Mouse (Mus musculus): ENCODE measurements at regions not wholly inside any gene's neighbourhood (a gene's known extent, or its start where the extent isn't known, plus 50 kb on each side); places are given as distances from the start of the nearest gene placed in this dataset.

DNA sequence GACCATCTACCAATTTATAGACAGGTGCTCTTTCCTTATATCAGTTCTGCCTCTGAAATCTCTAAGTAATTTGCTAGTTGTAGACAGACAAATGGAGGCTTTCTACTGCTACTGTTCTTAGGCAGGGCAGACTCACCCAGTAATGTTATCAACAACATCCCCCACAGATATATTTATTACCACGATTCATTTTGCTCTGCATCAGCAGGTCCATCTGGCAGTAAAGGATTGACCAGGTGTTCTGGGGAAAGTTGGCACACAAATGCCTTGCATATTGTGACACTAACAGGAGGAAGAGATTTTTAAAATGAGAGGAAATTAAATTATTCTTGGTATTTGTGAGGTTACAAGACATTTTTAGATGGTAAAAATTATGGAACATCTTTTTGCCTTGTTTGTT, 627.3 kb upstream of the Tmprss15 start:
- no peak for DNase-seq (ENCODE audit: low spot score)

DNA sequence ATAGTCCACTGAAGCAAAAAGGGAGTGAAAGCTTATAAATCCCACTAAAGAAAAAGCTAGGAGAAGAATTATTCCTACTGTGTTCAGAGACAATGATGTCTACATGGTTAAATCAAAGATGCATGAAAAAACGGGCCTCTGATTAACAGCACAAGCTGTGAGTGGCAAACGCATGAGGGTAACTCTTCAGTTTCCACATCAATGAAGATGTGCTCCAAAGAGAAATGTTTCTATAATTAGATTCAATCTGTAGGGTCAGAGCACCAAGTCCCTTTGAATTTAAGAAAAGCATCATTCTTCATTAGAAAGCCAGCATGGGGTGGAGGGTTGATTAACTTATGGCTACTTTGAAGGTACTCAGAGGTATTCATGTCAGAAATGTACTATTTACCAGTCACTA, 601.5 kb upstream of the Tmprss15 start:
- DNase-seq (ENCODE audit: low spot score) = no peak

DNA sequence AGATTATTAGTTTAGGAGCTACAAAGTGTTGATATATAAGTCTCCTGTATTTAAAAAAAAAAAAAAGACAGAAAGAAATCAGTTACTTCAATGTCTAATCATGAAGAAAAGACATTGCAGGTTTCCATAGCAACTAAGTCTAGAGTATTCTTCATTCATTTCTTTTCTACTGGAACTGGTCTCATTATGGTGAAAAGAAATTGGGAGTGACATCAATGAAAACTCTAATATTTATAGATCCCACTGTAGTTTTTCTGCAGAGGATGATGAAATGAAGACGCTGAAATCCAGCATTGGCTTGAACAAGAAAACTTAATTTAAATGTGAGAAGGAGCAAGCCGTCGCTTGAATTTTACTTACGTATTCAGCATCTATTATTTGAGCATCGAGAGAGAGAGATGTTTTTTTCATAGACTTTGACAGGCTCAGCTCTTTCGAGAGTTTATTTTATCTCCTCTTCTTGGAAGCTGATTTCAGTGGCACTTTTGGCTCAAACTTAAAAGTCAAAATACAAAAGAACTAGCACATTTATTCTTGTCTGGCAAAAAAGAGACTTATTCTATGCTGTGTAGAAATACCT, 560.4 kb upstream of the Tmprss15 start:
- DNase-seq (ENCODE audit: low spot score) = no peak

DNA sequence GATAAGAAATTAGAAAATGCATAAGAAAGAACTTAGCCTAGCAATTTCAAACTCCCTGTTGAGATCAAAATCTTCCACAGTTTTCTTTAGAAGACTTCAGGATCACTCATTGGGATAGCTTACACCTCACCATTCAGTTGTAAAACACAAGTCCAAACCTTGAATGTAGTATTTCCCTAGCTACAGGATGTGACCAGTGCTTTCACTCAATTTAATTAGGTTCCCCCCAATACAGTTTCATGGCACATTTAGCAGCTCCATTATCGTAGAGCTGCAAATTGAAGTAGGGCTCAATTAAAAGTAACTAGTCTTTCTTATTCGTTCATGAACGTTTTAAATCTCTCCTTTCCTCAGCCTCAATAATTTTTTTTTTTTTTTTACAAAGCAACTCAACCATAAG, 550.0 kb upstream of the Tmprss15 start:
- DNase-seq (ENCODE audit: low spot score) = no peak

DNA sequence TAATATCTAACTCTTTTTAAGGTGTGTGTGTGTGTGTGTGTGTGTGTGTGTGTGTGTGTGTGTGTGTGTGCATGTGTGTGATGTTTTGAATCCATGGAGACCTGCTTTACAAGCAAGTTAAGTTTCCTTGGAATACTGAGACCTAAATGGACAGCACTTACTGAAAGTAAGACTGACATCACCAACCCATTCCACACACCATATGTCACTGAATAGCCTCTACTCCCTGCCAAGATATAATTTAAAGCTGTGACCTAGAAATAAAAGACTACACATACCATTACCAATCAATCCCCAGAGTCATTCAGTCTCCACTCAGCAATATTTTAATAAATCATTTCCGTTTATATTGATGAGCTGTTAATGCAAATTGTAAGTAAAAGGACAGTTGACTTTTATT, 536.2 kb upstream of the Tmprss15 start:
- DNase-seq (ENCODE audit: low spot score) = no peak

DNA sequence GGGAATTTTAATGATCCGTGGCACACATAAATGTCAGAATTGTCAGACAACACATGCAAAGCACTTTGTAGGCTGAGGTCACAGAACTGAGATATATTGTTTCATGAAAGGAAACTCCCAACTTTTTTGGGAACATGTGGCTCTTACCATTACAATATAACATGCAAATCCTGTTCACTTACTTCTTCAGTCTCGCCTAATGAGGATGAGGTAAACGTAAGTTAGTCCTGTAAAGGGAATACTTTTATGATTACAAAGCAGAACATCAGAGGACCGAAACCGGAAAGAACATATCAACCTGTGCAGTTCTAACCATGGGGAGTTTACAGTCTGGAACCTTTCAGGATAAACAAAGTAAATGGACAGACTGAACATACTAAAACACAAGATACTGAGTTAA, 520.1 kb upstream of the Tmprss15 start:
- DNase-seq (ENCODE audit: low spot score) = no peak

DNA sequence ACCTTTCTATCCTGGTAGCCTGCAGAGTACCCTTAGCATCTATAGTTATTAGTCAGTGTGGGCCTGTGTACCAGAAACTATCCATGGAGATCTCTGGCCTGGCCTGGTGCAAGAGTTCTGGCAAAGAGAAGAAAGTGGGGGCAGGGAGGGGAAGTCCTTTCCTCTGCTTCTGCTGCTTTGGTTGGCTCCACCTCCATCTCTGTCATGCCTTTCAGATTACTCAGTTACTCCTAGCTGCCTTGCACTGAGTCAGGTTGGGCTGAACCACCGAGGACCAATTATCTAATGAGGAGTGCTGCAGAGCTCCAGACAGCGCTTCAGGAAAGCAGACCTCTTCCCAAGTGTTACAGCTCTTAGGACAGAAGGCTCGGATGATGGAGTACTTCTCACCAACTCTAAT, 500.0 kb upstream of the Tmprss15 start:
- no peak for DNase-seq (ENCODE audit: low spot score)

DNA sequence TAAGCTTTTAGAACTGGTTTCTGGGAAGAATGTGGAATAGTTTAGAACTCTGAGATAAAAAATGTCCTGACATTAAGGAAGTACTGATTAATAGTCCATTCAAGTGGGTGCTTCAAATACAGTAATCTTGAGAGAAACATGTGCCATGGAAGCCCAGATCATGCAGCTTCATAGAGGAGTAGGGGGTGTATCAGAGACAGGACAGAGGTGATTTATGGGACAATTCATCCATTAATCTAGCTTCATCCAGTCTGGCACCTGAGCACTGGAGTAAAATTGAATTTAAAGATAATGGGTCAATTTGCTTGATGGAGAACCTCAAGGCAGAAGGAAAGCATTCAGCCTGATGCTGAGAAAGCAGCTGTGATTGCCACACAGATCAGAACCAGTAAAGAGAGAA, 494.8 kb upstream of the Tmprss15 start:
- DNase-seq (ENCODE audit: low spot score) = no peak

DNA sequence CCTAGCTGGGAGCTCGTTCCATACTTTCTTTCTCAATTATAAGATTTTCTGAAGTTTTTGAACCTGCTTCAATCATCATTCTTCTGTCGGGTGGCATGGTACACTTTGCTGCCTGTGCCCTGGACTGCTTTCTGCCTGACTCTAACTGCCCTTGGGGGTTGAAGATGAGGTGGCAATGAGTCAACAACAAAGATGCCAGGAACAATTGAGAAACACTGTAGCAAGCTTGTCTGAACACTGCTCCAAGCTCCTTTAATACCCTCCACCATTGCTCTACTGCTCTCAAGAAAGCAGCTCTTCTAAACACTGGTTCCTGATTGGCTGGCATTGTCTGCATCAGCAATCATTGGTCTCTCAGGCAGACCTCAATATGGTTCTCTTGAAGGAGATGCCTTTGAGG, 480.0 kb upstream of the Tmprss15 start:
- DNase-seq (ENCODE audit: low spot score) = no peak

DNA sequence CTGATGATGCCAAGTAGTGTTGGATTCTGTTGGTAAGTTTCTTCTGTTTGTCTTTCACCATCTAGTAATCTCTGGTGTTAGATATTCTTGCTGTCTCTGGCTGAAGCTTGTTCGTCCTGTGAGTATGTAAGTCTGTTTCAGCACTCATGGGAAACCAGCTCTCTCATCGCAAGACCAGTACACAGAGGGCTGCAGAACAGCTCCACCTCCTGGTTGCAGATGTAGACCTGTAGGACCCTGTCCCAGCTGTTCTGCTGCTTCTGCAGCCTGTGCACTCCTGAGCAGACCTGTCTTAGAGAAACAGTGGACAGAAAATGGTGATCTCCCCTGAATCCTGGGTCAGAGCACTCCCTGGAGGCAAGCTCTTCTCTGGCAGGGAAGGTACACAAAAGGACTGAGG, 443.5 kb upstream of the Tmprss15 start:
- DNase-seq (ENCODE audit: low spot score) = no peak

DNA sequence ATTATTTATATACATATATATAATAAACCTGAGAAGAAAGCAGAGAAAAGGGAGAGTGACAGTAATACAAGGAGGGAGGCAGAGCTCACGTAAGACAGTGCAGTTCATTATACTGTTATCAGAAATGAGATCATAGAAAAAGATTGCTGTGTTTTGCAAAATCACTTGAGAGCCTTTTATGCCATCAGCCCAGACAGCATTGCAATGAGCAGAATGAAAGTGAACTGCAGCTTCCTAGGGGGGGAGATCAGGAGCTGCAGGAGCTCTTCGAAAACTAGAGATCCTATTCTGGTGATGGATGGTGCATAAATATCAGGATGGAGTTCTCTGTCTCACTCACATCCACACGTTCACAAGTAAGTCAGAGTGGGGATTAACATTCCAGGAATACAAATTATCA, 401.6 kb upstream of the Tmprss15 start:
- DNase-seq (ENCODE audit: low spot score) = no peak

DNA sequence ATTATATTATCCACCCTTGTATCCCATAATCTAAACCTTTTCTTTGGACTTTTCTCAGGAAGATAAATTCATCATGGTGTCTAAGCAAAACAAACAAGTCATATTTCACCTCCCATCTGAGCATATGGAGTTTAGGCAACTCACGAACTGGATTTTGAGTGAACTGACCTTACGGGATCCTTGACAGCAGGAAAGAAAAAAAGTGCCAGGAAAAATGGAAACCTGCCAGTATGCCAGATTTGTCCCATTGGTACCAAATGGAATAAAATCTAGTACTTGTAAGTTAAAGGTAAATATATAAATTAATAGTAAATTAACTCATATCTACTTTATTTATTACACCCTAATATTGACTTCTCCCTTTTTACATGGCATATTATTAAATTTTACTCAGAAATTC, 360.0 kb upstream of the Tmprss15 start:
- no peak for DNase-seq (ENCODE audit: low spot score)

DNA sequence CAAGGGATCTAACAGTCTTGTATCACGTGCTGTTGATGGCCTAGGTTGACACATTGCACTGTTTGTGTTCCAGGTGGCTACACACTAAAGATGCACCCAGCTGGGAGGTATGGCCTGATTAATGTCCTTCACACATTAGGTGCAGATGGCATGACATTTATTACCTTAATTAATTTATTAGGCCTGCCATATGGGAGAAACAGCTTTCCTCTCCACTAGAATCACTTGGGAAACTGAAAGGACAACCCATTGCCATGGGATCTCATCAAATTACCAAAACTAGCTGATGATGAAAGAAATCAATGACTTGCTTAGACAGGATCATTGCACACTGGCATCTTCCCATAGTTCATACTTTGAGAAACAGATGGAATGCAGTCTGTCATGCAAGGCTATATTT, 358.8 kb upstream of the Tmprss15 start:
- no peak for DNase-seq (ENCODE audit: low spot score)

DNA sequence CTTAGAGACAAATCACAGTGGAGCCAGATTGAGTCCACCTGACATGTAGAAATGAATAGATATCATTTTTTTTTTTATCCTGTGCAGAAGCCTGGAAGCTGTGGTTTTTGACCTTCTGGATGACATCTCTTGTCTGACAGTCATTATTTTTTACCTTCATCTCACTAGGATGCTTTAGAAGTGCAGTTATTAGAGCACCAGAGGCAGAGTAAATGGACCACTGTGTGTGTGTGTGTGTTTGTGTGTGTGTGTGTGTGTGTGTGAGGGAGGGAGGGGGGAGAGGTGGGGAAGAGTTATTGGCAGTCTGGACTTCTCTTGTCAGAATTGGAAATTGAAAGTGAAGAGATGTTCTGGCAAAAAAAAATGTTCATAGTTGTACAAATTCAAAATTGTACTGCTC, 316.5 kb upstream of the Tmprss15 start:
- DNase-seq (ENCODE audit: low spot score) = no peak

DNA sequence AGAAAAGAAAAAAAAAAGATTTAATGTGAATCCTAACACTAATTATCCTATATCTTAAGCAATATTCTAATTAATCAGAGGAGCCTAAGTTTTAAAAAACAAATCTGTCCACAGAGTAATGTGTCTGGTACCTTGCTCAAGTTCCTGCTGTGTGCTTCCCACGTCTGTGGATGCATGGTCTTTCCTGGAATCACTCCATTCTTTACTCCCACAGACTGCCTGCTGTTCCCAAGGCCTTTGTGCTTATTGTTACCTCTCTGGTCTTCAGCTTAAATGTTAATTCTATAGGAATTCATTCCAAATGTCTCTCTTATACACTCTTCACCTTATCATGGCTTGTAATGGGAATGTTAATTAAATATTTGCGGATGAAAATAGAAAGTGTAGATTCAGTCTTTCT, 315.3 kb upstream of the Tmprss15 start:
- DNase-seq (ENCODE audit: low spot score) = no peak

DNA sequence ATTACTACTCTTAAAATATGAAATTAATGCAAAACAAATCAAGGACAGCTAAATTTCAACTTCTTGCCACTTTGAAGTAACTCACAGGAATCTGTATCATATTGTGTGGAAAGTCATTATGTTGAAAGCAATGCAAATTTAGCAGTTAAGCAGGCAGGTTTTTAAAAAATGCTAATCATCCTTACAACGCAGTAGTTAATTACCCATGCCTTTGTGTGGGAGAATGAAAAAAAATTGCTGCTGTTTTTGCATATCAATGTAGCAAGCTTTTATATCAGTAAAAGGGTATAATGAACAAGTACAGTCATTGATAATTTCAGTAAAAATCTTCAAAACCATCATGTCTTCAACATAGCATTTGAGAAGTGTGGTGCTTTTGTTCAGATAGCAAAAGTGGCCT, 313.2 kb upstream of the Tmprss15 start:
- DNase-seq (ENCODE audit: low spot score) = no peak

DNA sequence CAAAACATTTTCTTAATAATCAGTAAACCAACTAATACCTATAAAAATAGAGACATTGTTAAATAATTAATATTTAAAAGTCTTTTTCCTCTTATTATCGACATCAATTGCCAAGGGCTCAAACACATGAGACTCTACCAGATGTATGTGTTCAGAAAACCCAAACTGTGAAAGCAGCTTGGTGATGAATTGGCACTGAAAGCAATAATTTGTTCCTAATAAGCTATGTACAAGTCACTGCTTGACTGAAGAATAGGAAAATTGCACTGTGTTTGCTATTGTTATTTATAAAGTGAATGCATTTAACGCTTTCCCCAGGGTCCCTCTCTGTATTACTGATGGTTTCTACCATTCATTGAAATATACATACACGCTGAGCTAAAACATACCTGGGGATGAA, 309.2 kb upstream of the Tmprss15 start:
- DNase-seq (ENCODE audit: low spot score) = no peak

DNA sequence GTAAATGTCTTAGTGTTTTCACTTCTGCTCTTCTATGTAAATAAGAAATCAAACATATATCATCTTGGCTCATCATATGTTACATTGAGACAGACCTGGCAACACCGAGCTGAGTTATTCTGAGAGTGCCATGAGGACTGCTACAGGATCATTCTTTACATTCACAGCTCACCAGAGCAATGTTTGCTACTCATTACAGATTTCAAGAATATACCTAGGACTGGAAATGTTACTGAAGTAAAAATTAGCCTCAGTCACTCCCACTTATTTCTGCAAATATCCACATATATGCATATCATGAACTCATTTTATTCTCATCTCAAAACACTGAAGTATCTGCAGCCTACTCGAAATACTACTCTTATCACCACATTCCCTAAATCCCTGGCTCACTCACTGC, 307.6 kb upstream of the Tmprss15 start:
- DNase-seq (ENCODE audit: low spot score) = no peak

DNA sequence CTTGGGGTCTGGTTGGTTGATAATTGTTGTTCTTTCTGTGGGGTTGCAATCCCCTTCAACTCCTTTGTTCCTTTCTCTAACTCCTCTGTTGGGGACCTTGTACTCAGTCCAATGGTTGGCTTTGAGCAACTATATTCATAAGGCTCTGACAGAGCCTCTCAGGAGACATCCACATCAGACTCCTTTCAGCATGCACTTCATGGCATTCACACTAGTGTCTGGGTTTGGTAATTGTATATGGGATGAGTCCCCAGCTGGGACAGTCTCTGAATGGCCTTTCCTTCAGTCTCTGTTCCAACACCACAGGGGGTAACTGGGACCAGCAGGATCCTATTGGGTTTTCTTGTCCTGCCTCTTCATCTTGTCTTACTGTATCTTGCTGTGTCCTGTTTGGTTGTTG, 303.5 kb upstream of the Tmprss15 start:
- DNase-seq (ENCODE audit: low spot score) = no peak

DNA sequence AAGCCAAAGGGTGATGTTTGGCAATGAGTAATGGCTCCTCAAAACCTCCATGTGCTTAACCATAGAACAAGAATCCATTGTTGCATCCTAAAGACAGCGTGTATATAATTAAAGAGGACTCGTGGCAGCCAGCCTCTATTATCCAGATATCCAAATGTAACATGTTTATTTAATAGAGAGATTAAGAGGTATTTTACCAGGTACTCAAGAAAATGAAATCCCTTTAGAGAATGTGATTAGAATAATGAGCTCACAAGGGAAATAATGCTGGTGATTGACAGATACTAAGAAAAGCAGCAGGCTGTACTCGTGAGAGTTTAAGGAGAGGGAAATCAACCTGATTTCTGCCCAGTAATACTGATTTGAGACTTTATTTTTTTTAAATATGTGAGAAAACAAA, 295.5 kb upstream of the Tmprss15 start:
- no peak for DNase-seq (ENCODE audit: low spot score)

DNA sequence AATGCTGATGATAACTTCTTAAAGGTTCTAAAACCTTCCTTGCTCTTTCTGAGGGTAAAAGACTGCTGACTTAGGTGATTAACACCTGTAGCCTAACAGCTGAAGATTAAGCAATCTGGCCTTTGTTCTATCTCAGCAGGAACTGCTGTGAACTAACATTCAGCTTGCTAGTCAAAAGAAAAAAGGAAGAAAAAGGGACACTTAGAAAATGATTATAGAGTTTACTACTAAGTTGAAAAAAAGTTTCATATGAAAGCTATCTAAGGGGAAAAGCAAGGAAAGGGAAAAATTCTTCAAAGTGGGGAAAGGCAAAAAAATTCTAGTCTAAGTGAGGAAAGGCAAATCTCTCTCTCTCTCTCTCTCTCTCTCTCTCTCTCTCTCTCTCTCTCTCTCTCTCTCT, 259.2 kb upstream of the Tmprss15 start:
- no peak for DNase-seq (ENCODE audit: low spot score)

DNA sequence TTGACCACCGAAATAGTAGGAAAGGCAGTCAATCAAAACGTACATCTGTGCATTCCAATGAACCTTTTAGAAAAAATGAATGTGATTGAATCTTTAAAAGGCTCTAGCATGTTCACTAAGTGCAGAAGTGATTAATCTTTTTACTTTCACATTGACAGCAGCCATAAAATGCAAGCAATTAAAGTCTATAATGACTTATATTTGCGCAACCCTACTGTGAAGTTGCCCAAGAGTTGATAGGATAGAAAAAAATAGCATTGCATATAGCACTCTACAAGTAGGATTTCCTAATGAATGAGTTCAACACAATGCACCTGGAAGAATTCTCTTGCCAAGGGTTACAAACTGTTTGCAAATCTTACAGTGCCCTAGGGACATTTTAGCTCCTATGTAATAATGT, 251.6 kb upstream of the Tmprss15 start:
- DNase-seq (ENCODE audit: low spot score) = no peak

DNA sequence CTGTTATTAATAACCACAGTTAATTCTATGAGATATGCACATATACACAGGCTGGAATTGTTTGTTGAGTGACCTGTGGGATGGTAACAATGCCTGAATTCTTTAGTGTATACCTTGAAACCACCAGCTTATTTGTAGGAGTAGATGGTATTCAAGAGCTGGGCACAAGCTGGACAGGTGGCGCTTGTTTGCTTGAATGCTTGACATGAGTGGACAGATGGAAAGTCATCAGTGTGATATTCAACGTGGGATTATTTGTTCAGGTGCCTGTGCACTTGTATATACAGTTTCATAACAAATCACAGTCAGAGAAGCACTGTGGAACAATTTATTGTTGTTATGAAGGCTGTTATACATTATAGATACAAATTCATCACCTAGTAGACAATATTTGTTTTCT, 245.5 kb upstream of the Tmprss15 start:
- no peak for DNase-seq (ENCODE audit: low spot score)

DNA sequence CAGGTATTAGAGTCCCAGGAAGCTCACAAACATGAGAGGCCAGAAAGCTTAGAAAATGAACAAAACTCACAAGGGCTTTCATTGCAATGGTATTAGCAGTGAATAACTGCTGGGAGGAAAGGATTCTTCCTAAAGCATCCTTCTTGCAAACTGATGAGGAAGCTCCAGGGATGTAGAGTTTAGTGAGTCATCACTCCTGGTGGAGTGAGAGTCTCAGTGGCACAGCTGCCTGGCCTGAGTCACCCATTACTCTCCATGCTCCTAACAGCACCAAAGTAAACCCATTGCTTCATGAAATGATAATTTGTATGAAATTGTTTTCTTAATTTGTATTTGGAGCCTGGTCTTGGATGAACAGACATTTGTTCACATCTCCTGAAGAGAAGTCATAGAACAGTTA, 245.1 kb upstream of the Tmprss15 start:
- no peak for DNase-seq (ENCODE audit: low spot score)

DNA sequence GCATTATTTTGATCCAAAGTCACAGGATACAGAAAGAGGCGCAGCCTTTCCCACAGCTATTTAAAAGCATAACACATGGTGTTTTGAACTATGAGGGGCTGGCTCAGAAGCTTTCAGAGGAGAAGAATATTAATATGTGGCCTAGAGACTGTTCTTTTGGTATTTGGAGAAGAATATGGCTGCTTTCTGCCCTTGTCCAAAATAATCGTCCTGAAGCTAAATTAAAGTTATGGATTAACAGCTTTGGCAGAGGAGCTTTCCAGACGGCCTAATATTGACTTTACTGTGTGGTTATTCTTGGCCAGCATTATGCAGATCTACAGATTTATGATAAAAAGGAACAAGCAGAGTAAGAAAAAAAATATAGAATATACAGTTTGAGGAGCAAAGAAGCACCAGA, 222.4 kb upstream of the Tmprss15 start:
- no peak for DNase-seq (ENCODE audit: low spot score)
